Mouse (Mus musculus) liver, adult 2 months (tissue): ENCODE data around the gene Polr1e.

Experiments used
- CTCF ChIP-seq: fragments of 200-500 bp; IDR thresholded peaks from 2 replicates; pipeline ENCODE4 v1.5.1; 2011; ENCODE audit warnings: low read depth, low read length, control low read depth
- POLR2A ChIP-seq: fragments of 200-500 bp; IDR thresholded peaks from 2 replicates; pipeline ENCODE4 v1.6.1; 2011; ENCODE audit warnings: low read length, control low read depth; ENCODE audit not compliant: insufficient read depth; ENCODE audit errors: extremely low read depth

GRCm38 (mm10) chr4:45015615-45016014 lies 2.8 kb upstream of the Polr1e start:
- TF ChIP-seq POLR2A, result no peak
- peak; percentile 46 for TF ChIP-seq CTCF
